Mouse (Mus musculus) right cerebral cortex, postnatal 36 days (tissue): ENCODE measurements around the gene Ppp1r3e.
A peak's percentile ranks its signal among the peaks of the same experiment; 100 is the strongest.

Experiments
- DNase-seq, 2 experiments: peaks; one replicate each; pipeline ENCODE4 v3.0.0; 2022; ENCODE audit warnings: low spot score in 2 of 2, mixed read lengths in 1 of 2

Gene Ppp1r3e

DNA sequence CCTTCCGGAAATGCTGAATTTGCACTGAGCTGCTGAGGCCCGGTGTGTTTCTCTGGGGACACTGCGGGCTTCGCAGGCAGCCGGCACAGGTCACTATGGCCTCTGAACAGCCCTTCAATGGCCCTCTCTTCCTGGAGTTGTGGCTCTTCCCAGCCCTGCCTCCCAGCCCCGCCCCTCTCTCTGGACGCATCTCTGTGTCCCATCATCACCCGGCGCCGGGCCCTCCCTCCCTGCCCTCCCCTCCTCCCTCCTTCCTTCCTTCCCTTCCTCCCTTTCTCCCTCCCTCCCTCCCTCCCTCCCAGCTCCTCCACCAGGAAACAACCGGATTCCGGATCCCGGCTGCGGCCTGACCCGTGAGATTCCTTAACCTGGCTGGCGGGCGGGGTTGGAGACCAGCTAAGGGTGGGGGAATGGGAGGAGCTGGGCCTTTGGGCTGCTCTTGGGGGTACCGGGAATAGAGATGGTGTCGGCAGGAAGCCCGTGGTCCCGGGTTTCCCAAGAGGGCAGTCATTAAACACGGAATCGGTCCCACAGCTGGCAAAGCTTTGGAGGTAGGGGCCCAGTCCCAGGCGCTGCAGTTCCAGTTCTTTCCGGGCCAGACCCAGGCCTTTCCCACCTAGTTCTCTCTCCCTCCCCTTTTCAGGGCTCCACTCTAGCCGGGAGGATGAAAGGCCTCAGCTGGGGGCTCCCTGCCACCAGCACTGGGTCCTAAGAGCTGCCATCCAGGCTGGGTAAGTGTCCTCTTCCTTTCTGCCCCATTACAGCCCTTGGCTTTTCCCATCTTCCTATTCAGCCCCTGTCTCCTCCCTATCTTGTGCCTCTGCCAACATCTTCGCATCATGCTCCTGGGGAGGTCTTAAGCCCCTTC, 6.0 kb upstream of the Ppp1r3e start, which contains the start of the genes Bcl2l2 and Gm20521:
TSS of gene Bcl2l2 (plus strand) at position 224 of the 868 bp plus-strand sequence.
TSS of gene Gm20521 (plus strand) at position 288 of the 868 bp plus-strand sequence.
- peak; percentile 55 to 60 for DNase-seq

GRCm38 (mm10) chr14:54876539-54877047, 757 bp downstream of the Ppp1r3e start:
- DNase-seq = peak; percentile 88 to 89

DNA sequence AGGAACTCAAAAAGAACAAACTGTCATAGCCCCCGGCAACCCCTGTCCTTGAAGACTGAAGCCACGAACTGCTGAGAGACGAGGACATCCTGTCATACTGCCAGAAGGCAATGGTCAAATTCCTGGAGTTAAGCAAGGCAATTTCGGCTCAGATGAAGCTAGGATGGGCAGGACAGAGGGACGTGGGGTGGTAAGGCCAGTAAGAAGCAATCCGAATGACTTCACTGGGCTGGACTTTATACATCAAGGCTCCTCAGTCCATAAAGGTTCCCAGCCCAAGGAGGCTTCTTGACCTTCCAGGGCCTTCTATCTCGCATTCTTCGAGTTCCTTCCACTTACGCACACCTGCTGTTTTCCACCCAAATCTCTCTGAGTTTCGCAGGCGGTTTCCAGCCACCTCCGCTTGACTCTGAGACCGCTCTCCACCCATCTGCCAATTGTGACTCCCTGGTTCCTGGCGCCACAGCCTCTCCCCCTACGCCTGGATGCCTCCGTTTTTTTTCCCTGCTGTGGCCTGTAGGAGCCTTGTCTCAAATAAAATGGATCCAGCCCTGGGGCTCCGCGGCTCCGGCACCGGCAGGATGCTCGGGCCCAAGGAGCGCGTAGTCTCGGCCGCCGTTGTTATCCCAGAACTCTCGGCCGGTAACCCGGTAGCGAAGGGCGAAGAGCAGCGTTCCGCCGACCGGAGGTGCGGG, 1.4 kb downstream of the Ppp1r3e start:
- peak; percentile 57 to 61 for DNase-seq

DNA sequence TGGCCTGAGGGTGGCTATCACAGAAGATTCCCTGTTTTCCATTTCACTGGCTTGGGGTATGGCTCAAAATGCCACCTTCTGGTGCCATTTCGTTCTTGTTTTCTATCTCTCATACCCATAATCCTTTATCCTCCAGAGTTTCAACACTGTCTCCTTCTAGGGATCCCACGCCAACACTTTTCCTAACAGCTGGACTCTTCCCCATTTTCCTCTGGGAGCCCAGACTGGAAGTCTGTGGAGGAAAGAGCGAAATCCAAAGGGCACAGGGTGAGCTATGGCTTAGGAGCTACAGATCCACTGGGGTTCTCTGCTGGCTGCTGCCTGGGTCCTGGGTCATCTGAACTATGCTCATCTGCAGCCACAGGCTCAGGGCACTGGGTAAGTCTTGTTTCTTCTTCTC, 3.2 kb downstream of the Ppp1r3e start:
- DNase-seq = no peak

GRCm38 (mm10) chr14:54870861-54871260, 6.5 kb downstream of the Ppp1r3e start, which contains the start of gene Homez:
Gene Homez, minus strand, starts transcription at chr14:54870961.
- DNase-seq = no peak

GRCm38 (mm10) chr14:54868026-54868425, 9.3 kb downstream of the Ppp1r3e start:
- DNase-seq = no peak

- no peak for DNase-seq
Measured at GRCm38 (mm10) chr14:54866936-54867335, 10.4 kb downstream of the Ppp1r3e start.

- DNase-seq = no peak
Measured at GRCm38 (mm10) chr14:54866268-54866667, 11.1 kb downstream of the Ppp1r3e start.

- DNase-seq = no peak
Measured at GRCm38 (mm10) chr14:54865626-54866025, 11.7 kb downstream of the Ppp1r3e start.

- no peak for DNase-seq
Measured at GRCm38 (mm10) chr14:54864313-54865036, 12.9 kb downstream of the Ppp1r3e start.

GRCm38 (mm10) chr14:54863501-54864312, 13.6 kb downstream of the Ppp1r3e start:
- DNase-seq = peak; percentile 92 to 93

DNA sequence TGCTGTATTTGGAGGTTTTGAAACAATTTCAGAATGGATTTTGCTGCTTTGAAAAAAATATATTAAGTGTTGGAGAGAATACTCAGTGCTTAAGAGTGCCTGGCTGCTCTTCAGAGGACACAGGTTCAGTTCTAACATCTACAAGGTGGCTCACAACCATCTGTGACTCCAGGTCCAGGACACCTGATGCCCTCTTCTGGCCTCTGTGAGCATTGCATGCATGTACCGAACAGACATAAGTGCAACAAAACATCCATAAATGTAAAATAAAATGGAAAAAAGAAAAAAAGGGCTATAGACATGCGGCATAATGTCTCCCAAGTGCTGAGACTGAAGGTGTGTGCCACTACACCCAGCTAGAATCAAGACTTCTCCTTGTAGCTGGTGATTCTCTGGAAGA, 16.8 kb downstream of the Ppp1r3e start:
- peak in 1 of 2 experiments; percentile 52 for DNase-seq

- no peak for DNase-seq
Measured at GRCm38 (mm10) chr14:54857891-54858290, 19.5 kb downstream of the Ppp1r3e start.

GRCm38 (mm10) chr14:54856703-54857102, 20.6 kb downstream of the Ppp1r3e start:
- no peak for DNase-seq

DNA sequence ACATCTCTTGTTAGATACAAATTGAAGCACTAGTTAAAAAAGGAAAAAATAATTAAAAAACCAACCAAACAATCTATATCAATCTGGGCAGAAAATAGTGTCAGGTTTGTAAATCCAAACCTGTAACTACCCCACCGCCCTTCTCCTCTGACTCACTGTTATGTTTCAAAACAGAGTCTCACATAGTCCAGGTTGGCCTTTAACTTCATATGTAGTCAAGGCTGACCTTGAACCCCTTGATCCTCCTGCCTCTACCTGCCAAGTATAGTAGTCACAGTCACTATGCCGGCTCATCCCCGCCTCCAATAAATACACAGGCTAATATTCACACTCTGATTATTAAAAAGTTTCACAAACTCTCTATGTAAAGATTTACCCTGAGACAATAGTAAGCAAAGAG, 21.6 kb downstream of the Ppp1r3e start:
- no peak for DNase-seq

DNA sequence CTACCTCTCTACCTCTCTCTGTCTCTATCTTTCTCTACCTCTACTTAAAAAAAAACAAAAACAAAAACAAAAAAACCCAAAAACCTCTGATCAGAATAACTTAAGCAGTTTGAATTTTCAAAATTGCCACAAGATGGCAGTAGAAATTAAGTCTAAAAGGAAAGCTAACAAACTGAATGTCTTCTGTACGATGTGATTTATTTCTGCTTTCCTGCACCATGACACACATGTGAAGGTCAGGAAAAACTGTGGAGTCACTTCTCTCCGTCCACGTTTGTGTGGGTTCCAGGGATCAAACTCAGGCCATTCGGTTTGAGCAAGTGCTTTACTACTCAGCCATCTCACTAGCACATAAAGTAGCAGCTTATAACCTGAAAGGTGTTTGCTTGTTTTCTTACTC, 33.9 kb downstream of the Ppp1r3e start:
- no peak for DNase-seq

GRCm38 (mm10) chr14:54823716-54824115, 53.6 kb downstream of the Ppp1r3e start:
- DNase-seq = no peak
